Mouse (Mus musculus) spleen, adult 18-20 months (tissue): ENCODE results near the gene Wdr45b.
"Not testable (repeated sequence)": the region's sequence is repeated elsewhere in the genome, so short reads cannot be mapped to it uniquely, and the experiment has no call there.

ENCODE experiments used
- DNase-seq, 2 experiments: peaks; one replicate each; pipeline ENCODE4 v3.0.0; 2022; ENCODE audit warnings: mixed read lengths in 2 of 2

Wdr45b gene

DNA sequence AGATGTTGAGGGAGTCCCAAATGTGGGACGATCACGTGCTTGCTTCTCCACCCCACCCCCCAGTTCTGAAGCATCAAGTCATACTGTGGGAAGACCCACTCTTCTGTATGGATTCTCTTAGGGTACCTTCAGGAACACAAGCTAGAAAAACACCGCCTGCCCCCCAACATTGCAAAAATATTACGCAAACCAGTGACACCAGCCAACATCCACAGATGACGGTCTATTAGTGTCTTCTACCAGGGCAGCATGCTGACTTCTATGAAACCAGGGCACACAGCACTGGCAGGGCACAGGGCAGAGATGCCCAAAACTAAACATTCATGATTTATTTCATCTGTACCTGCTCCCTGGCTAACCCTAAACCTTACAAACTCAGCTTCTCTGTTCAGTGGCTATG lies 27.6 kb downstream of the Wdr45b start:
- no peak for DNase-seq

DNA sequence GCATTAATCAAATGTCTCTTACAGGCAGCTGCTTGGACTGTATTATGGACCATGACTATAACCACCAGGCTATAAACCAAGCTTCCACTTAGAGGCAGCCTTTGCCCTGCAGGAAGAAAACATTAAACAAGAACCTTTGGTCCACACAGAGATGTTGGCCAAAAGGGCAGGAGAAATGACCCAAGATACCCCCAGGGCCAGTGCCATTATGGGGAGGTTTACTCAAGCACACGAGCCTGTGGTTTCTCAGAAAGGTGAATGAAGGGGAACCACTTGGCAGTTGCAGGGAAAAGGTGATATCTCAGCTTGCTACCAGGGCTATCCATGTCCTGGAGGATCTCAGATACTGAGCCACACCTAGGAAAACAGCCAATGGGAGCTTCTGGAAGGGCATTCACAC lies 28.2 kb downstream of the Wdr45b start:
- DNase-seq, result no peak

DNA sequence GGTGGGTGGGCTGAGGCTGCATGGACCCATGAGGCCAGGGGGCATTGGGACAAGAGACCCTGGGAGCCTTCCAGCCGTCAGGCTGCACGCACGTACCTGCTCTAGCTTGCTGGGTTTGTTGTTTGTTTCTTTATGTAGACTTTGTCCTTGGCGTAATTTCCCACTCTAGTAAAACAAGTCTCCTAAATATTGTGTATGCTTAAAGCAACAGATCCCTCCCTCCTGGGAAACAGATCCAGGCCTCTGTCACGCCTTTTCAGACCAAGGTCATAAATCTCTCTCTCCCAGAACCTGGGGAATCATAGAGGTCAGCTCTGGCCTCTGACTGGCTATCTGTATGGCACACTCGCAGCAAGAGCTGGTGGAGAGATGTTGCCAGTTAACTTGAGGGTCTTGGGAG lies 46.5 kb downstream of the Wdr45b start:
- DNase-seq, result not testable (repeated sequence)

- no peak for DNase-seq
Measured at GRCm38 (mm10) chr11:121306608-121307007, 47.6 kb downstream of the Wdr45b start.

GRCm38 (mm10) chr11:121305371-121305770 lies 48.9 kb downstream of the Wdr45b start:
- DNase-seq, result no peak

- DNase-seq, result no peak
Measured at GRCm38 (mm10) chr11:121300265-121300664, 54.0 kb downstream of the Wdr45b start.

GRCm38 (mm10) chr11:121298493-121298892 lies 55.8 kb downstream of the Wdr45b start:
- no peak for DNase-seq

DNA sequence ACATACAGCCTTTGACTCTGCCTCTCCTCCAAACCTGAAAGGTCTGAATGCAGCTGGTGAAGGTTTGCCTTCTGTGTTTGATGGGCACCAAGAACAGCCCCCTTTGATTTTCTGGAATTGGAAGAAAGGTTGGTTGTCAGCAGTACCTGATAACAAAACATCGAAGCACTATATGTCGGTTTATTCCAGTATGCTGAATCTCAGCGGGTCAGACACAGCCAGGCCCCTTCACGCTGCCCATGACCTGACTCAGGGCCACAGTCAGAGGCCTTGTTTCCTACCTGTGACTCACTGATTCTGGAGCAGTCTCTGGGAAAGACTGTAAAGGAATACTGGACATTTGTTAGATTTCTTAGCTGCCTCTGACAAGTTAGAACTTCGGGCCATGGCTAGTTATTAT lies 59.5 kb downstream of the Wdr45b start:
- no peak for DNase-seq

- no peak for DNase-seq
Measured at GRCm38 (mm10) chr11:121289859-121290258, 64.4 kb downstream of the Wdr45b start.

DNA sequence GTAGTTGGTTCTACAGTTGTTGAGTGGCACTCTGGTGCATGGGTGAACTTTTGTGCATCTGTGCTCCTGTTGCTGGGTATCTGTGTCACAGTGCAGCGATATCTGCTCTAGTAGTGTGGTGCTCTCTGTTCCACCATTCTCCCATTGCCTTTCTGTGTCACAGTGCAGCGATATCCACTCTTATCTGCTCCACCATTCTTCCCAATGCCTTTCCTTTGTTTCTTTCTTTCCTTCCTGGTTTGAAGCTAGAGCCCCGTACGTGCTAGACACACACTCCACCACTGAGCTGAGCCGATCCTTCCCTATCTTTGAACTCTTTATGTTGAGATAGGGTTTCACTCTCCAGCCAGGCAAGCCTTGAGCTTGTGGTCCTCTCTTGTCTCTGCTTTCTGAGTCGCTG lies 71.3 kb downstream of the Wdr45b start:
- no peak for DNase-seq

DNA sequence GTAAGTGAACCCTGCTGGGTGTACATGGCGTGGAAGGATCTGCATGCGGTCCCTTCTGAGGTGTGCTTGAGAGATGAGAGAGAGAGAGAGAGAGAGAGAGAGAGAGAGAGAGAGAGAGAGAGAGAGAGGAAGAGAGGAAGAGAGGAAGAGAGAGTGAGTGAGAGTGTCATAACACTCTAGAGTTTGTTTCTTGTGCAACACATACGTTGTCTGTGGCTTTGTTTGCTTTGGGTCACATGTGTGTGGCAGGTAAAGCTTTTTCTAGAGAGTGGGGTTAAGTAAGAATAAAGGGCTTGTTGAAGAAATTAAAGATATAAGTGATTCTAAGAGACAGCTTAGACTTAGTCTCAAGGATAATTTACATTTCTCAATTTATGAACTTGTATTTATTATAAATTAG lies 76.2 kb downstream of the Wdr45b start:
- no peak for DNase-seq

DNA sequence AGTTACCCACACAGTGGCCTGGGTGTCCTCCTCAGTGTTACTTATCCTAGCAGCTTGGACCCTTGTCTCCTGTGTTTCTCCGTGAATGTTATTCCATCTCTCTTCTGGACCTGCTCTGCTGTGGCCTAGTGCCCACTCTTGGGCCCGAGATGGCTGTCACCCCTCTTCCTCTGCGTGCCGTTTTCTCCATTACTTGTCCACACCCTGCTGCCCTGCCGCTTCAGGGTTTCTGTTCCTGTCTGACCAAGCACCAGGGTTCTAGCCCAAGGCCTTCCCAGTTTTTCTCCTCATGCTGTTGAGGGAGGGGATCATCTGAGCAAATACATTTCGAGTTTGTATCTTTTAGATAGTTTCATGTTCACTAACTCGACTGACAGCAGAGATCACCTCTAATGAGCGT lies 76.7 kb downstream of the Wdr45b start:
- DNase-seq, result no peak
